Mouse (Mus musculus) 416B (cell line): ENCODE measurements around the gene Nrcam.

Experiments
- DNase-seq: peaks from one replicate; pipeline ENCODE4 v3.0.0; 2011; ENCODE audit warnings: low read depth

Gene Nrcam

GRCm38 (mm10) chr12:44357881-44358280 lies 29.2 kb downstream of the Nrcam start:
- DNase-seq: no peak

- DNase-seq: no peak
These were observed 42.5 kb downstream of the Nrcam start for GRCm38 (mm10) chr12:44371076-44371710.

GRCm38 (mm10) chr12:44375956-44376355 lies 47.3 kb downstream of the Nrcam start:
- no peak for DNase-seq

GRCm38 (mm10) chr12:44378431-44379161 lies 49.9 kb downstream of the Nrcam start:
- DNase-seq: no peak

- no peak for DNase-seq
These were observed 52.1 kb downstream of the Nrcam start for GRCm38 (mm10) chr12:44380805-44381204.

- DNase-seq: no peak
These were observed 57.7 kb downstream of the Nrcam start for GRCm38 (mm10) chr12:44386398-44386797.

GRCm38 (mm10) chr12:44388220-44388619 lies 59.5 kb downstream of the Nrcam start:
- DNase-seq: no peak

- no peak for DNase-seq
These were observed 61.9 kb downstream of the Nrcam start for GRCm38 (mm10) chr12:44390391-44391137.

GRCm38 (mm10) chr12:44394901-44395300 lies 66.2 kb downstream of the Nrcam start:
- no peak for DNase-seq

GRCm38 (mm10) chr12:44397782-44398181 lies 69.1 kb downstream of the Nrcam start:
- no peak for DNase-seq

- DNase-seq: no peak
These were observed 73.4 kb downstream of the Nrcam start for GRCm38 (mm10) chr12:44402134-44402533.

GRCm38 (mm10) chr12:44403270-44403669 lies 74.6 kb downstream of the Nrcam start:
- DNase-seq: no peak

GRCm38 (mm10) chr12:44403731-44404424 lies 75.2 kb downstream of the Nrcam start:
- no peak for DNase-seq

GRCm38 (mm10) chr12:44409786-44410185 lies 81.1 kb downstream of the Nrcam start:
- no peak for DNase-seq

GRCm38 (mm10) chr12:44411031-44411430 lies 82.3 kb downstream of the Nrcam start:
- DNase-seq: no peak

- no peak for DNase-seq
These were observed 93.6 kb downstream of the Nrcam start for GRCm38 (mm10) chr12:44422154-44422866.

- DNase-seq: no peak
These were observed 94.2 kb downstream of the Nrcam start for GRCm38 (mm10) chr12:44422867-44423255.

GRCm38 (mm10) chr12:44424011-44424410 lies 95.3 kb downstream of the Nrcam start:
- DNase-seq: no peak

GRCm38 (mm10) chr12:44425040-44425439 lies 96.4 kb downstream of the Nrcam start:
- DNase-seq: peak; percentile 6

- DNase-seq: no peak
These were observed 101.7 kb downstream of the Nrcam start for GRCm38 (mm10) chr12:44430335-44430734.

GRCm38 (mm10) chr12:44430996-44431395 lies 102.3 kb downstream of the Nrcam start:
- DNase-seq: no peak

- no peak for DNase-seq
These were observed 104.0 kb downstream of the Nrcam start for GRCm38 (mm10) chr12:44432727-44433126.
